Mouse (Mus musculus): ENCODE measurements around the gene Fam169a. TPM values are rescaled to one million over a fixed set of nuclear protein-coding genes. Genes with fewer than 3 reads are reported as not detected.

The Fam169a gene
- polyA plus RNA-seq, 1 experiment from 2014 or later: 37.9 TPM

Other genes with a start within 250 kb of the Fam169a start
- gene Gcnt4, start 142.6 kb upstream of the Fam169a start, polyA plus RNA-seq (2014; fragmentation: Nextera tagmentation; extraction: Ambion mirVana): 0.07 and 0.14 TPM in 2 replicates
- gene 1700029F12Rik, start 32.9 kb upstream of the Fam169a start, polyA plus RNA-seq (2014; fragmentation: Nextera tagmentation; extraction: Ambion mirVana): not detected in 2 replicates
- 0.61 and 1.1 TPM in 2 replicates for gene Gm6169, start 32.0 kb downstream of the Fam169a start, polyA plus RNA-seq (2014; fragmentation: Nextera tagmentation; extraction: Ambion mirVana)
- gene Gfm2, start 70.7 kb downstream of the Fam169a start, polyA plus RNA-seq (2014; fragmentation: Nextera tagmentation; extraction: Ambion mirVana): 26.9 and 36.5 TPM in 2 replicates
- gene Nsa2, start 70.7 kb downstream of the Fam169a start, polyA plus RNA-seq (2014; fragmentation: Nextera tagmentation; extraction: Ambion mirVana): 46.1 and 48.1 TPM in 2 replicates
- 32.4 and 38.7 TPM in 2 replicates for gene Hexb, start 131.1 kb downstream of the Fam169a start, polyA plus RNA-seq (2014; fragmentation: Nextera tagmentation; extraction: Ambion mirVana)
- 94.2 and 99.0 TPM in 2 replicates for gene Enc1, start 173.8 kb downstream of the Fam169a start, polyA plus RNA-seq (2014; fragmentation: Nextera tagmentation; extraction: Ambion mirVana)

Data from midbrain, embryonic 14.5 days (tissue).